Mouse (Mus musculus) MEL (cell line): ENCODE data around the gene Plekha5. TPM values are rescaled to one million over a fixed set of nuclear protein-coding genes. Genes with fewer than 3 reads are reported as not detected.

Experiments used
- DNase-seq: peaks from one replicate; pipeline ENCODE4 v3.0.0; 2011; ENCODE audit warnings: low read depth, low spot score
- H3K27ac ChIP-seq: 2 replicates; pipeline ENCODE4 v1.5.1; 2012; ENCODE audit warnings: low read depth, mild to moderate bottlenecking, control low read depth, low read length, moderate library complexity; ENCODE audit not compliant: control insufficient read depth
- H3K27me3 ChIP-seq, 2 experiments: fragments of 150-350 bp in 1 of 2; sonication (generic) in 1 of 2; 2 replicates each; pipeline ENCODE4 v1.6.1; 2012; ENCODE audit warnings: low read length in 2 of 2, mild to moderate bottlenecking in 2 of 2, improper control_type of control experiment in 1 of 2, moderate library complexity in 1 of 2; ENCODE audit not compliant: insufficient read depth in 2 of 2, control insufficient read depth in 1 of 2
- H3K36me3 ChIP-seq, 2 experiments: 2 replicates each; pipeline ENCODE4 v1.6.1; 2012 to 2014; ENCODE audit warnings: low read length in 2 of 2, improper control_type of control experiment in 1 of 2, inconsistent platforms in 1 of 2, mild to moderate bottlenecking in 1 of 2; ENCODE audit not compliant: insufficient read depth in 2 of 2, control insufficient read depth in 1 of 2
- H3K4me1 ChIP-seq, 2 experiments: fragments of 150-350 bp in 1 of 2; sonication (generic) in 1 of 2; 2 replicates each; pipeline ENCODE4 v1.6.1; 2012; ENCODE audit warnings: low read length in 2 of 2, improper control_type of control experiment in 1 of 2, mild to moderate bottlenecking in 1 of 2; ENCODE audit not compliant: insufficient read depth in 2 of 2, control insufficient read depth in 1 of 2
- H3K4me3 ChIP-seq, 2 experiments: fragments of 150-350 bp in 1 of 2; sonication (generic) in 1 of 2; 2 replicates each; pipeline ENCODE4 v1.5.1; 2012; ENCODE audit warnings: low read depth in 2 of 2, low read length in 2 of 2, mild to moderate bottlenecking in 2 of 2, moderate library complexity in 2 of 2, control low read depth in 1 of 2, improper control_type of control experiment in 1 of 2; ENCODE audit not compliant: control insufficient read depth in 1 of 2, insufficient read depth in 1 of 2
- H3K79me2 ChIP-seq: 2 replicates; pipeline ENCODE4 v1.6.1; 2012; ENCODE audit warnings: mild to moderate bottlenecking, low read length, moderate library complexity; ENCODE audit not compliant: control insufficient read depth, poor library complexity, insufficient read depth
- H3K9ac ChIP-seq: 2 replicates; pipeline ENCODE4 v1.6.1; 2012; ENCODE audit warnings: low read depth, mild to moderate bottlenecking, control low read depth, low read length, moderate library complexity; ENCODE audit not compliant: control insufficient read depth, poor library complexity, severe bottlenecking
- H3K9me3 ChIP-seq: fragments of 150-350 bp; sonication (generic); replicated peaks from 2 replicates; pipeline ENCODE4 v1.6.1; 2012; ENCODE audit warnings: mild to moderate bottlenecking, low read length, improper control_type of control experiment, moderate library complexity; ENCODE audit not compliant: insufficient read depth
- CTCF ChIP-seq, 3 experiments: IDR thresholded peaks in 2 of 3; conservative IDR thresholded peaks in 1 of 3; 2 replicates each; pipeline ENCODE4 v1.5.1; 2011 to 2012; ENCODE audit warnings: low read length in 3 of 3, low read depth in 2 of 3, mild to moderate bottlenecking in 2 of 3, improper control_type of control experiment in 1 of 3, inconsistent platforms in 1 of 3, mixed read lengths in 1 of 3, moderate library complexity in 1 of 3; ENCODE audit not compliant: control insufficient read depth in 1 of 3, insufficient read depth in 1 of 3, poor library complexity in 1 of 3, severe bottlenecking in 1 of 3
- E2F4 ChIP-seq: IDR thresholded peaks from 2 replicates; pipeline ENCODE4 v1.6.1; 2011; ENCODE audit warnings: low read depth, low read length, improper control_type of control experiment, borderline replicate concordance
- JUND ChIP-seq: IDR thresholded peaks from 2 replicates; pipeline ENCODE4 v1.6.1; 2011; ENCODE audit warnings: low read depth, mild to moderate bottlenecking, improper control_type of control experiment, low read length
- MAFK ChIP-seq: IDR thresholded peaks from 2 replicates; pipeline ENCODE4 v1.6.1; 2011; ENCODE audit warnings: low read depth, mild to moderate bottlenecking, low read length, improper control_type of control experiment, borderline replicate concordance
- MAX ChIP-seq: IDR thresholded peaks from 2 replicates; pipeline ENCODE4 v1.6.1; 2011; ENCODE audit warnings: low read length, improper control_type of control experiment
- MEF2A ChIP-seq: IDR thresholded peaks from 2 replicates; pipeline ENCODE4 v1.6.1; 2014; ENCODE audit warnings: low read depth, mild to moderate bottlenecking, inconsistent platforms, low read length, improper control_type of control experiment; ENCODE audit not compliant: poor library complexity, insufficient replicate concordance, severe bottlenecking; ENCODE audit errors: extremely low read depth
- MYB ChIP-seq: IDR thresholded peaks from 2 replicates; pipeline ENCODE4 v1.6.1; 2011; ENCODE audit warnings: mild to moderate bottlenecking, low read depth, low read length, improper control_type of control experiment
- NELFE ChIP-seq: IDR thresholded peaks from 2 replicates; pipeline ENCODE4 v1.6.1; 2011; ENCODE audit warnings: low read depth, low read length, improper control_type of control experiment
- POLR2AphosphoS2 ChIP-seq: IDR thresholded peaks from 2 replicates; pipeline ENCODE4 v1.6.1; 2011; ENCODE audit warnings: low read length, improper control_type of control experiment
- RCOR1 ChIP-seq: IDR thresholded peaks from 2 replicates; pipeline ENCODE4 v1.6.1; 2012; ENCODE audit warnings: low read depth, mild to moderate bottlenecking, inconsistent platforms, low read length, improper control_type of control experiment
- SIN3A ChIP-seq: IDR thresholded peaks from 2 replicates; pipeline ENCODE4 v1.6.1; 2012; ENCODE audit warnings: low read length, improper control_type of control experiment, inconsistent platforms
- TAL1 ChIP-seq: IDR thresholded peaks from 2 replicates; pipeline ENCODE4 v1.6.1; 2012; ENCODE audit warnings: mild to moderate bottlenecking, inconsistent platforms, low read length, moderate library complexity, mixed read lengths
- UBTF ChIP-seq: IDR thresholded peaks from 2 replicates; pipeline ENCODE4 v1.6.1; 2012; ENCODE audit warnings: low read depth, mild to moderate bottlenecking, inconsistent platforms, low read length, improper control_type of control experiment, moderate library complexity, borderline replicate concordance; ENCODE audit not compliant: insufficient read depth
- USF2 ChIP-seq, 2 experiments: IDR thresholded peaks; 2 replicates each; pipeline ENCODE4 v1.6.1; 2011 to 2012; ENCODE audit warnings: improper control_type of control experiment in 2 of 2, low read length in 2 of 2, borderline replicate concordance in 1 of 2, inconsistent platforms in 1 of 2, low read depth in 1 of 2, mild to moderate bottlenecking in 1 of 2; ENCODE audit not compliant: insufficient read depth in 1 of 2
- ZC3H11A ChIP-seq: IDR thresholded peaks from 2 replicates; pipeline ENCODE4 v1.6.1; 2012; ENCODE audit warnings: low read depth, mild to moderate bottlenecking, inconsistent platforms, low read length, improper control_type of control experiment
- ZNF384 ChIP-seq: IDR thresholded peaks from 2 replicates; pipeline ENCODE4 v1.6.1; 2012; ENCODE audit warnings: low read depth, mild to moderate bottlenecking, inconsistent platforms, low read length, improper control_type of control experiment
- polyA plus RNA-seq, 2 experiments: library from polyadenylated mRNA; stranded (reverse) in 1 of 2; unstranded in 1 of 2; fragments of >175 nt in 1 of 2; fragments of >200 nt in 1 of 2; gene quantifications; 2 replicates each; pipeline versions ENCODE4 v1.2.1 to v1.2.4; 2012; ENCODE audit warnings: low replicate concordance in 2 of 2, low read depth in 1 of 2; ENCODE audit not compliant: insufficient read length in 2 of 2, insufficient read depth in 1 of 2, missing spikeins in 1 of 2
- total RNA-seq: library from RNA; depleted of rRNA; stranded (reverse); fragments of 300-350 nt; gene quantifications from 2 replicates; pipeline ENCODE4 v1.2.3, GENCODE M21; 2012

The Plekha5 gene
- total and polyA plus RNA-seq, 3 experiments: 0.24 to 0.35 TPM; not detected in 1

- no peak for DNase-seq
- Histone ChIP-seq H3K27me3 (no peaks in the 10 kb centered on the region), H3K36me3 (no peaks in the 10 kb centered on the region), H3K9me3 (no peaks in the 10 kb centered on the region), H3K4me3 (no peak overlapping the region), H3K4me1 (no peaks in the 10 kb centered on the region), H3K79me2 (no peaks in the 10 kb centered on the region), H3K27ac (no peak overlapping the region), H3K9ac (no peak overlapping the region)
- TF ChIP-seq JUND (no peak), POLR2AphosphoS2 (no peak), E2F4 (no peak), UBTF (no peak), TAL1 (no peak), RCOR1 (no peak), USF2 (IDR thresholded peaks at IDR 0.05; ENCODE audit: borderline replicate concordance in 1 of 2, insufficient read depth in 1 of 2, low read depth in 1 of 2, low read length in 2 of 2) (no peak), CTCF (IDR thresholded peaks at IDR 0.05 in 2 of 3, conservative IDR thresholded peaks at IDR 0.05 in 1 of 3; ENCODE audit: control insufficient read depth in 1 of 3, insufficient read depth in 1 of 3, low read depth in 2 of 3, low read length in 3 of 3, poor library complexity in 1 of 3, severe bottlenecking in 1 of 3) (no peak), MAX (no peak), MYB (no peak), ZNF384 (no peak), SIN3A (no peak)
These were observed 542 bp downstream of the Plekha5 start for GRCm38 (mm10) chr6:140424201-140424990.

GRCm38 (mm10) chr6:140424991-140425361 is 1.1 kb downstream of the Plekha5 start:
- no peak for DNase-seq
- Histone ChIP-seq H3K9ac (no peak overlapping the region), H3K27ac (no peak overlapping the region)

More at GRCm38 (mm10) chr6:140424991-140425361, 1.1 kb downstream of the Plekha5 start:
- Histone ChIP-seq H3K27me3 (no peaks in the 10 kb centered on the region), H3K36me3 (no peaks in the 10 kb centered on the region), H3K9me3 (no peaks in the 10 kb centered on the region), H3K4me1 (no peaks in the 10 kb centered on the region), H3K79me2 (no peaks in the 10 kb centered on the region), H3K4me3 (no peak overlapping the region)
- no peak for TF ChIP-seq USF2 (IDR thresholded peaks at IDR 0.05; ENCODE audit: borderline replicate concordance in 1 of 2, insufficient read depth in 1 of 2, low read depth in 1 of 2, low read length in 2 of 2)
- TF ChIP-seq SIN3A: no peak
- no peak for TF ChIP-seq JUND
- no peak for TF ChIP-seq ZC3H11A
- no peak for TF ChIP-seq CTCF (IDR thresholded peaks at IDR 0.05 in 2 of 3, conservative IDR thresholded peaks at IDR 0.05 in 1 of 3; ENCODE audit: control insufficient read depth in 1 of 3, insufficient read depth in 1 of 3, low read depth in 2 of 3, low read length in 3 of 3, poor library complexity in 1 of 3, severe bottlenecking in 1 of 3)
- no peak for TF ChIP-seq MAX
- TF ChIP-seq MAFK: no peak
- TF ChIP-seq NELFE: no peak
- TF ChIP-seq MEF2A: no peak
- TF ChIP-seq TAL1: no peak
